Mouse (Mus musculus) stomach, embryonic 16.5 days (tissue): ENCODE measurements around the gene Ccdc189. TPM values are rescaled to one million over a fixed set of nuclear protein-coding genes. Genes with fewer than 3 reads are reported as not detected.

ENCODE experiments used
- ATAC-seq: fragments of 200-750 bp; cut with Nextera tagmentation; 2 replicates; pipeline ENCODE4 v1.8.0; 2017; ENCODE audit warnings: moderate number of reproducible peaks, moderate TSS enrichment; ENCODE audit not compliant: insufficient read depth, low FRiP score
- H3K27ac ChIP-seq: fragments of 300-500 bp; sonication (generic); 2 replicates; pipeline ENCODE4 v1.5.1; 2014; ENCODE audit warnings: low read length
- H3K27me3 ChIP-seq: fragments of 300-500 bp; sonication (generic); 2 replicates; pipeline ENCODE4 v1.6.1; 2014; ENCODE audit warnings: low read length, control low read depth, mixed read lengths; ENCODE audit not compliant: control insufficient read depth, insufficient read depth
- H3K36me3 ChIP-seq: fragments of 300-500 bp; sonication (generic); 2 replicates; pipeline ENCODE4 v1.6.1; 2014; ENCODE audit warnings: low read length; ENCODE audit not compliant: control insufficient read depth, insufficient read depth
- H3K4me1 ChIP-seq: fragments of 300-500 bp; sonication (generic); 2 replicates; pipeline ENCODE4 v1.6.1; 2014; ENCODE audit warnings: low read length, control low read depth, mixed read lengths; ENCODE audit not compliant: control insufficient read depth, insufficient read depth
- H3K4me2 ChIP-seq: fragments of 300-500 bp; sonication (generic); 2 replicates; pipeline ENCODE4 v1.6.1; 2014; ENCODE audit warnings: low read depth, low read length, mixed read lengths
- H3K4me3 ChIP-seq: fragments of 300-500 bp; sonication (generic); replicated peaks from 2 replicates; pipeline ENCODE4 v1.5.1; 2014; ENCODE audit warnings: mild to moderate bottlenecking, low read length
- H3K9ac ChIP-seq: fragments of 300-500 bp; sonication (generic); 2 replicates; pipeline ENCODE4 v1.6.1; 2014; ENCODE audit warnings: low read length
- H3K9me3 ChIP-seq: fragments of 300-500 bp; sonication (generic); replicated peaks from 2 replicates; pipeline ENCODE4 v1.6.1; 2016; ENCODE audit warnings: low read length, control low read depth; ENCODE audit not compliant: control insufficient read depth
- WGBS: fragments of 180-500 bp; shearing (Covaris S2); extraction: QIAGEN DNeasy Blood & Tissue Kit; methylation state at CpG from one replicate; pipeline ENCODE4 v1.1.7; 2014; 5-methylcytosine and 5-hydroxymethylcytosine counted together
- polyA plus RNA-seq: library from polyadenylated mRNA; unstranded; fragments of >200 nt; fragmentation: Nextera tagmentation; extraction: Ambion mirVana; gene quantifications from 2 replicates; pipeline ENCODE4 v1.2.1, GENCODE M21; 2015

Ccdc189 gene
- polyA plus RNA-seq, 1 experiment from 2014 or later: 8.1 TPM

DNA sequence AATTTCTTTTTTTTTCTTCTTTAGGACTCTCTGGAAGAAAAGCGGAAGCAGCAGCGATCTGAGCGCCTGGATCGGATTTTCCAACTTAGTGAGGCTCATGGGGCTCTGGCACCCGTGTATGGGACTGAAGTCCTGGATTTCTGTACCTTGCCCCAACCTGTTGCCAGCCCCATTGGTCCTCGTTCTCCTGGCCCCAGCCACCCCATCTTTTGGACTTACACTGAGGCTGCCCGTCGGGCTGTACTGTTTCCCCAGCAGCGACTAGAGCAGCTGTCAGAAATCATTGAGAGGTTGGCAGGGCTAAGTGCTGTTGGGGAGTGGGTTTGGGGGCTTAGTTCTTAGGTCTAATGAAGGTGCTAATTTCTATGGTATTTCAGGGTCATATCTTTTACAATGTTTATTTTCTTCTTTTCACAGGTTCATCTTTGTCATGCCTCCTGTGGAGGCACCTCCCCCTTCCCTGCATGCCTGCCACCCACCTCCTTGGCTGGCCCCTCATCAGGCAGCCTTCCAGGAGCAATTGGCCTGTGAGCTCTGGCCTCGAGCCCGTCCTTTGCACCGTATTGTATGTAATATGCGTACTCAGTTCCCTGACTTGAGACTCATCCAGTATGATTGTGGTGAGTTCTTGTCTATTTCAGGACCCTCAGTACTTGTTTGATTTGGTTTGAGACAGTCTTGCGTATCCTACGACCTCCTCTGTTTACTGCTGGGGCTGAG lies 39.1 kb downstream of the Ccdc189 start:
- H3K36me3 ChIP-seq: peaks cover 15% of the 10 kb centered on the region
- no peak overlapping the region for H3K27ac ChIP-seq
- H3K4me3 ChIP-seq: no peak overlapping the region

DNA sequence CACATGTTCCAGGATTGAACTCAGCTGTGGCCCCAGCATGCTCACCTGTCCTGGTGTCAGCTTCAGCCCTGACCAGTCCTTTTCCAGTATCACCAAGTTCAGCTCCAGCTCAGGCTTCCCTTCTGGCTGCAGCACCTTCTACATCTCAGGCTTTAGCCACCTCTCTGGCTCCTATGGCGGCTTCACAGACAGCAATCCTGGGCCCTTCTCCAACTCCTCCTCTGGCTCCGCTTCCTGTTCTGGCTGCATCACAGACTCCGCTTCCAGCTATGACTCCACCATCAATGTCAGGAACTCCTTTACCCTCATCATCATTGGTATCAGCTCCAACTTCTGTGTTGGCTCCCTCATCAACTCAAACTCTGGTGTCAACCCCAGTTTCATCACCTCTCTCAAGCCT lies 46.7 kb downstream of the Ccdc189 start:
- H3K27ac ChIP-seq: no peak overlapping the region
- ATAC-seq: no peak
- WGBS: 89% methylated on average over 3 of the region's 3 CpGs
- H3K4me3 ChIP-seq: no peak overlapping the region
- no peak overlapping the region for H3K4me2 ChIP-seq
- H3K27me3 ChIP-seq: no peaks in the 10 kb centered on the region
- no peaks in the 10 kb centered on the region for H3K9me3 ChIP-seq
- H3K4me1 ChIP-seq: no peaks in the 10 kb centered on the region
- H3K9ac ChIP-seq: no peak overlapping the region
- peaks cover 51% of the 10 kb centered on the region for H3K36me3 ChIP-seq

More for the DNA sequence above, 39.1 kb downstream of the Ccdc189 start:
- Histone ChIP-seq H3K4me1 (no peaks in the 10 kb centered on the region), H3K9ac (no peak overlapping the region), H3K9me3 (no peaks in the 10 kb centered on the region), H3K4me2 (no peak overlapping the region), H3K27me3 (no peaks in the 10 kb centered on the region)
- ATAC-seq: no peak
- 86% methylated on average over 15 of the region's 15 CpGs for WGBS

Other genes starting within 250 kb of the Ccdc189 start
- gene Zfp768, start 243.0 kb downstream of the Ccdc189 start, polyA plus RNA-seq: 12.0 and 13.9 TPM in 2 replicates
- 9.6 and 11.1 TPM in 2 replicates for gene Zfp747, start 212.5 kb downstream of the Ccdc189 start, polyA plus RNA-seq
- 6.2 and 6.7 TPM in 2 replicates for gene 9130019O22Rik, start 201.4 kb downstream of the Ccdc189 start, polyA plus RNA-seq
- 6.1 and 9.3 TPM in 2 replicates for gene E430018J23Rik, start 195.0 kb downstream of the Ccdc189 start, polyA plus RNA-seq
- gene Zfp764, start 181.8 kb downstream of the Ccdc189 start, polyA plus RNA-seq: 7.1 and 7.6 TPM in 2 replicates
- gene Zfp688, start 166.5 kb downstream of the Ccdc189 start, polyA plus RNA-seq: 21.5 and 24.4 TPM in 2 replicates
- gene Zfp689, start 139.4 kb downstream of the Ccdc189 start, polyA plus RNA-seq: 5.0 and 5.8 TPM in 2 replicates
- 35.9 and 37.8 TPM in 2 replicates for gene Prr14, start 129.0 kb downstream of the Ccdc189 start, polyA plus RNA-seq
- 10.5 and 11.1 TPM in 2 replicates for gene Fbrs, start 109.4 kb downstream of the Ccdc189 start, polyA plus RNA-seq
- 20.3 and 32.4 TPM in 2 replicates for gene Srcap, start 76.6 kb downstream of the Ccdc189 start, polyA plus RNA-seq
- gene Gm42715, start 69.0 kb downstream of the Ccdc189 start, polyA plus RNA-seq: 12.3 and 13.2 TPM in 2 replicates
- gene Tmem265, start 27.2 kb downstream of the Ccdc189 start, polyA plus RNA-seq: 10.1 and 14.0 TPM in 2 replicates
- 37.6 and 44.1 TPM in 2 replicates for gene Phkg2, start 15.3 kb downstream of the Ccdc189 start, polyA plus RNA-seq
- 41.6 and 41.7 TPM in 2 replicates for gene Rnf40, start 172 bp upstream of the Ccdc189 start, polyA plus RNA-seq
- gene Zfp629, start 27.2 kb upstream of the Ccdc189 start, polyA plus RNA-seq: 10.4 and 10.9 TPM in 2 replicates
- 26.2 and 33.1 TPM in 2 replicates for gene Bcl7c, start 120.3 kb upstream of the Ccdc189 start, polyA plus RNA-seq
- gene Ctf1, start 124.1 kb upstream of the Ccdc189 start, polyA plus RNA-seq: 8.1 and 10.3 TPM in 2 replicates
- 0.21 and 0.22 TPM in 2 replicates for gene Ctf2, start 143.6 kb upstream of the Ccdc189 start, polyA plus RNA-seq
- gene Fbxl19, start 155.9 kb upstream of the Ccdc189 start, polyA plus RNA-seq: 2.8 and 3.2 TPM in 2 replicates
- 26.7 and 29.0 TPM in 2 replicates for gene Orai3, start 181.2 kb upstream of the Ccdc189 start, polyA plus RNA-seq
- 10.5 and 16.4 TPM in 2 replicates for gene Setd1a, start 188.1 kb upstream of the Ccdc189 start, polyA plus RNA-seq
- gene Gm49388, start 197.0 kb upstream of the Ccdc189 start, polyA plus RNA-seq: not detected in 2 replicates
- gene Hsd3b7, start 212.0 kb upstream of the Ccdc189 start, polyA plus RNA-seq: 35.2 and 36.1 TPM in 2 replicates
- gene Stx4a, start 235.7 kb upstream of the Ccdc189 start, polyA plus RNA-seq: 43.1 and 48.6 TPM in 2 replicates
- gene Stx1b, start 236.0 kb upstream of the Ccdc189 start, polyA plus RNA-seq: 2.9 and 3.6 TPM in 2 replicates